Mouse (Mus musculus) liver, adult 2 months (tissue): Measurements from ENCODE around the gene Lmln.

Source experiments
- CTCF ChIP-seq: fragments of 200-500 bp; IDR thresholded peaks from 2 replicates; pipeline ENCODE4 v1.5.1; 2011; ENCODE audit warnings: low read depth, low read length, control low read depth
- POLR2A ChIP-seq: fragments of 200-500 bp; IDR thresholded peaks from 2 replicates; pipeline ENCODE4 v1.6.1; 2011; ENCODE audit warnings: low read length, control low read depth; ENCODE audit not compliant: insufficient read depth; ENCODE audit errors: extremely low read depth

DNA sequence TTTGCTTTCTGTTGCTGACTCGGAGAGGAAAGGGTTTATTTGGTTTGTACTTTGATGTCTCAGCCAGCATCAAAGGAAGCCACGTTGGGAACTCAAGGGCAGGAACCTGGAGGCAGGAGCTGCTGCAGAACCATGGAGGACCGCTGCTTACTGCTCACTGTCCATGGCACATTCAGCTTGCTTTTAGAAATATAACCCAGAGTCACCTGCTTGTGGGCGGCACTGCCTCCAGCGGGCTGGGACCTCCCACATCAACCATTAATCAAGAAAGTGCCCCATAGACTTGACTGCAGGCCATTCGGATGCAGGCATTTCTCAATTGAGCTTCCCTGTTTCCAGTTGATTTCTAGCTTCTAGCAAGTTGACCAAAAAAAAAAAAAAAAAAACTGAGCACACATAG, 13.8 kb downstream of the Lmln start:
- no peak for TF ChIP-seq CTCF
- TF ChIP-seq POLR2A: no peak
